Mouse (Mus musculus) embryonic fibroblast, embryonic 13.5 days (primary cell): ENCODE measurements at regions not wholly inside any gene's neighbourhood (a gene's known extent, or its start where the extent isn't known, plus 50 kb on each side); places are given as distances from the start of the nearest gene placed in this dataset.

ENCODE experiments used
- CTCF ChIP-seq: IDR thresholded peaks from 2 replicates; pipeline ENCODE4 v1.5.1; 2011; ENCODE audit warnings: mild to moderate bottlenecking, control low read depth, low read length, moderate library complexity, borderline replicate concordance; ENCODE audit not compliant: insufficient read depth
- POLR2A ChIP-seq: IDR thresholded peaks from 2 replicates; pipeline ENCODE4 v1.6.1; 2011; ENCODE audit warnings: low read depth, mild to moderate bottlenecking, control low read depth, low read length, moderate library complexity

DNA sequence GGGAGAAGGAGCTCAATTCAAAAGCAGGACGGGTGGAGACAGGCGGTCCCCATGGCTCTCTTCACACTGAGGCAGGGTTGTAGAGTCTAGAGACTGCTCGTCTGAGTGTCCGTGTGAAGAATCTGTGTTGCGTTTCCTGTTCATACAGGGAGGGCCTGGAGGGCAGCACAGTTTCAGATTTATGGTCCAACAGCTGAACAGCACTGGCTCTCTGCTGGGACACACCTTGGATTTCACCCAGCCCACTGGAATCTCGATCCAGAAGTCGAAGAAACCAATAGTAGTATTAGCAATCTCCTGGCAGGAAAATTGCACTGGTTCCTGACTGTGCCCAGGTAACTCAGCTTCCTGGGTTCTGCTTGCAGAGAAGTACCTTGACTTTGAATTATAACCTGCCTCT, 345.6 kb upstream of the Tnp1 start:
- no peak for TF ChIP-seq CTCF
- TF ChIP-seq POLR2A, result no peak
